Mouse (Mus musculus): ENCODE data around the gene Vdac1.

GRCm38 (mm10) chr11:52358520-52358919 lies 2.1 kb upstream of the Vdac1 start:
- TF ChIP-seq POLR2A (IDR thresholded peaks at IDR 0.05; ENCODE audit: control insufficient read depth, extremely low read depth, insufficient read depth, low read length, poor library complexity) (no peak), CTCF (IDR thresholded peaks at IDR 0.05; ENCODE audit: borderline replicate concordance, control insufficient read depth, extremely low read depth, insufficient read depth, low read length, poor library complexity) (no peak)
